Mouse (Mus musculus): ENCODE data around the gene Olfr802.

Olfr802 gene

GRCm38 (mm10) chr10:129688069-129688468 is at the start of gene Olfr802:
Gene Olfr802, minus strand, starts transcription at chr10:129688169.
- no peak for DNase-seq (ENCODE audit: low spot score)

DNA sequence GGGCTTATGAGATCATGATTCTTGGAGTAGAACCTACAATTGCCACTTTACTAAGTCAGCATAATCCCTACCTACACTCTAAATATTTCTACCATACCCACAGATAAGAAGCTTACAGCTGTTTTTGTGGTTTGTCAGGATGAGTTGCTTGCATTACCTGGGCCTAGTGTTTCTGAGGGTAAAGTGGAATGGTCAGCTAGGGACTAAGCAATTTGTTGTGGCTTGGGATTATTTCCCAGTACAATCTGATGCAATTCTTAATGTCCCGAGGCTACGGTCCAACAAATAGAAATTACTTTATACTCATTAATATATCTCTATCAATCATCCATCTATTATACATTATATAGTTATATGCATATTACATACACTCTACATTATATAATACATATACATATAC is 41.3 kb upstream of the Olfr802 start, which contains the start of gene Olfr805:
TSS of gene Olfr805 (minus strand) at position 101 of the 400 bp plus-strand sequence.
- DNase-seq (ENCODE audit: low spot score) = no peak

DNA sequence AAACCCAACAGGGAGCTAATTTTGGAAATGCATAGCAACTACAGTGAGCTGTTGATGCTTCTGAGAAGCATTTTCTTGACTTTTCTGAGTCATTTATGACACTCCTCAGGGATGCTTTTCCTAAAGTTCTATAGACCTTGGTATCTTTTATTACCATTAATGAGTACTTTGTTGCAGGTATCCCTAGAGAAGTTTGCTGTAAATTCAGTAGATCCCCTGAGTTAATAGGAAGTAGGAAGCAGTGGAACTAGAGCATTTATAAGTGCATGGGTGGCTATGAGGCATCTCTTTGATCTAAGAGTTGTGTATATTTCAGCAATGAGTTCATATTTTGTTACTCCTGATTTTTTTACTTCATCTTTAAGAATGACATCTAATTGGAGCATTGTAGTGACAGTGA is 14.9 kb upstream of the Olfr802 start, which contains the start of gene Olfr804:
TSS of gene Olfr804 (plus strand) at position 301 of the 400 bp plus-strand sequence.
- DNase-seq (ENCODE audit: low spot score) = no peak

DNA sequence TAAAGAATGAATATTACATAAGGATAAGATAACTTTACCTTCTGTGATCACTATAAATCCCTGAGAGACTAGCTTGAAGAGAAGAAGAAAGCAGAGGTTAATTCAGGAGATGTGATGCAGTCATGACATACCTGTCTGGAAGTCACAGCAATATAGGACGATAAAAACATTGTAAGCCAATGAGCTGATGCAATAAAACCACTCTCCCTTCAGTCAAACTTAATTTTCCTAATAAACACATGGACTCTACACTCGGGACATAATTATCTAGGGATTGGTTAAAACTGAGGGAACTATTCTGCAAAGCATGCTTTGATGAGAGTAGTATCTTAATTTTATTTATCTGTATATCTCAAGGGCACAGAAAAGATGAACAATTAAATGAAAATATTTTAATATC is 6.2 kb upstream of the Olfr802 start, which contains the start of gene Olfr803:
TSS of gene Olfr803 (minus strand) at position 101 of the 400 bp plus-strand sequence.
- DNase-seq (ENCODE audit: low spot score) = no peak

DNA sequence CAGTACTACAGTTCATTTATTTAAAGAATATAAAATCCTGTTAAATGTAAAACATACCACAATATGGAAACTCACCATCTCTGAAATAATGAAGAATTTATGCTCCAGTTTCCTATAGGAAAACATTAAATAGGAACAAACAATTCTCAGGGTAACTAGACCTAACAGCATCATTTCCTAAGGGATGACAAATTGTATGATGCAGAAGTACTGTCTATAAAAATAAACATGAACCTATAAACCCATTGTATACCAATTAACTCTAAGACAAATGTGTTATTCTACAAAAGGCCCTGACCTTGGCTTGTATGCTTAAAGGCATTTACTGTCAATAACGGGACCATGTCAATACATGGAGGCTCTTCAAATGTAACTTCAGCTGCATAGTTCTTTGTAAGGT is 14.2 kb downstream of the Olfr802 start, which contains the start of gene Olfr801:
TSS of gene Olfr801 (minus strand) at position 101 of the 400 bp plus-strand sequence.
- DNase-seq (ENCODE audit: low spot score) = no peak

GRCm38 (mm10) chr10:129657394-129657793 is 30.6 kb downstream of the Olfr802 start, which contains the start of gene Olfr800:
Gene Olfr800, plus strand, starts transcription at chr10:129657694.
- DNase-seq (ENCODE audit: low spot score) = no peak

DNA sequence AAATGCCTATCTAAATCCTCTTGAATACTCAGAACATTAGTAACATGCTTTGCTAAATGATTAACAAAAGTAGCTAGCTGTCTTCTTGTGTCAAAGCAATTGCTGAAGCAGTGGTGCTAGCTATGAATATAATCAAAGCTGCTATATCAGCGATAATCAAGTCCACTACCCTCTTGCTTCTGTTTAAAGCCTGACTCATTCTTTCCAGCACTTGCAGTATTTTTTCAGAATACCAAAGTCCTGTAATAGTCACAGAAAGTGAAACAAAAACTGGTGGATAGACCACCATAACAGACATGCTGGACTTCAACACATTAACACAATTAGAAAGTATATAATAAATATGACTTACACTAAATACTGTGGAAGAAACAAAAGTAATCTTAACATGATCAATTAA is 36.2 kb downstream of the Olfr802 start:
- DNase-seq (ENCODE audit: low spot score) = no peak

DNA sequence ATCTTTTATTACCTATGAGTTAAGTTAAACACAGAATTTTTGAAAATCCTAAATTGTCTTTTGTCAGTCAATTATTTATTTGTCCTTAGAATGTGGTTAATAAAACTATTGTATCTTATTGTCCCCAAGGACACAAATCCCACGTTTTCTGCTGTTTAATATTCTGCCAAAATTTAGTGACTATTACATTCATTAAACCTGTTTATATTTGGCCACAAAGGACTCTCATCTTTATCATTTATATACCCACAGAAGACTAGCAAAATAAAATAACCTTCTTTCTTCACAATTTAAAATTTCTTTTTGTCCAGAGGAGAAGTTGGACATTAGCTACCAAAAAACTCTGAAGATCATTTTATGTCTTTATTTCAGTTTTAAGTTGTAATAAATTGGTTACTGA is 50.8 kb downstream of the Olfr802 start, which contains the start of gene Olfr799:
TSS of gene Olfr799 (plus strand) at position 301 of the 400 bp plus-strand sequence.
- DNase-seq (ENCODE audit: low spot score) = no peak

DNA sequence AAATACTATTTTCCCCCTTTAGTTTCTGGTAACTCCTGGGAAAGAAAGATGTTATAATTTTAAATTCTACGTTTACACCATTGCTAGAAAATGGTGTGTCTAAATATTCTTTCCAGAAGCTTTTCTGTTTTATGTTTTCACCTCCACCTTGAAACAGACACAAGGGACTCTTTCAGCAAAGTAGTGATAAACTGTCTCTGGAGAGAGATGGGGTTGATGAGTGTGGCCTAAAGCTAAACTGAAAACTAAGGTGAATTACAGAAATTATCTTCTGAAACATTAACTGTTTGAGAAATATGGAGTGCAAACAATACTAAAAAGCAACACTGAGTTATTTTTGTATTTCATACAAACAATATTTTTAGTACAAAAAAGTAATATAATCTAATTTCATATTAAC is 60.1 kb downstream of the Olfr802 start, which contains the start of gene Olfr798:
TSS of gene Olfr798 (minus strand) at position 101 of the 400 bp plus-strand sequence.
- no peak for DNase-seq (ENCODE audit: low spot score)
